Mouse (Mus musculus) gastrocnemius, postnatal 14 days (tissue): ENCODE measurements around the gene Dr1. TPM values are rescaled to one million over a fixed set of nuclear protein-coding genes. Genes with fewer than 3 reads are reported as not detected.
"Not testable (repeated sequence)": the region's sequence is repeated elsewhere in the genome, so short reads cannot be mapped to it uniquely, and the experiment has no call there.

ENCODE experiments used
- DNase-seq: peaks from one replicate; pipeline ENCODE4 v3.0.0; 2021; ENCODE audit warnings: mixed read lengths
- intact Hi-C: fragments of 180-260 bp; cut with DNase I; formaldehyde crosslinking; loops from one replicate; pipeline ENCODE4 v1.15.1; 2025; ENCODE audit warnings: low total_unique reads
- long read RNA-seq, 2 experiments: library from polyadenylated mRNA; stranded (forward); transcript quantifications; one replicate each; pipeline ENCODE4 v2.0.0; 2021
- total RNA-seq, 2 experiments: library from RNA; stranded (reverse); gene quantifications; 2 replicates each; pipeline ENCODE4 v1.2.3; 2021

Gene Dr1
- total RNA-seq, result 10 to 100 TPM; 16.5 to 17.2 TPM
- long read RNA-seq, experiment 1, transcript Dr1-201 (3 exons, 3,085 nt), result major isoform, 11 of 11 reads
- long read RNA-seq, experiment 1, partial matches to known transcripts, result 0 of 11 reads
- long read RNA-seq, experiment 1, other reads (novel, unspliced or antisense), result 0 of 11 reads
- long read RNA-seq, experiment 2, transcript Dr1-201 (3 exons, 3,085 nt), result major isoform, 16 of 17 reads
- long read RNA-seq, experiment 2, partial matches to known transcripts, result 0 of 17 reads
- long read RNA-seq, experiment 2, other reads (novel, unspliced or antisense), result 1 of 17 reads

- DNase-seq, result peak; percentile 91
- intact Hi-C loops, result no loop called here
These were observed at the start of gene Dr1 for GRCm38 (mm10) chr5:108268127-108269062. TSS of gene Dr1 (plus strand) at chr5:108268897.

GRCm38 (mm10) chr5:108224077-108224476 lies 44.6 kb upstream of the Dr1 start:
- intact Hi-C loops, result no loop called here
- DNase-seq, result no peak

- DNase-seq, result no peak
- intact Hi-C loops, result no loop called here
These were observed 42.5 kb upstream of the Dr1 start for GRCm38 (mm10) chr5:108226159-108226558.

GRCm38 (mm10) chr5:108246314-108246765 lies 22.4 kb upstream of the Dr1 start:
- no peak for DNase-seq
- intact Hi-C loops, result no loop called here

GRCm38 (mm10) chr5:108250033-108250432 lies 18.7 kb upstream of the Dr1 start:
- intact Hi-C loops, result no loop called here
- no peak for DNase-seq

- no peak for DNase-seq
- intact Hi-C loops, result no loop called here
These were observed 13.4 kb upstream of the Dr1 start for GRCm38 (mm10) chr5:108255259-108255658.

- peak; percentile 36 for DNase-seq
- intact Hi-C loops, result no loop called here
These were observed 6.0 kb upstream of the Dr1 start for GRCm38 (mm10) chr5:108262722-108263121.

GRCm38 (mm10) chr5:108263785-108264184 lies 4.9 kb upstream of the Dr1 start:
- DNase-seq, intact Hi-C loops: not testable (repeated sequence)

GRCm38 (mm10) chr5:108266990-108267389 lies 1.7 kb upstream of the Dr1 start:
- no peak for DNase-seq
- intact Hi-C loops, result no loop called here

- no peak for DNase-seq
- intact Hi-C loops, result no loop called here
These were observed 540 bp downstream of the Dr1 start for GRCm38 (mm10) chr5:108269063-108269810.

- intact Hi-C loops, result no loop called here
- DNase-seq, result no peak
These were observed 1.1 kb downstream of the Dr1 start for GRCm38 (mm10) chr5:108269811-108270151.

- intact Hi-C loops, result no loop called here
- no peak for DNase-seq
These were observed 1.7 kb downstream of the Dr1 start for GRCm38 (mm10) chr5:108270415-108270814.

- DNase-seq, intact Hi-C loops: not testable (repeated sequence)
These were observed 2.6 kb downstream of the Dr1 start for GRCm38 (mm10) chr5:108271345-108271744.

GRCm38 (mm10) chr5:108286957-108287356 lies 18.3 kb downstream of the Dr1 start:
- DNase-seq, result no peak
- intact Hi-C loops, result no loop called here

GRCm38 (mm10) chr5:108301567-108301966 lies 32.9 kb downstream of the Dr1 start:
- DNase-seq, result no peak
- intact Hi-C loops, result no loop called here

GRCm38 (mm10) chr5:108312224-108313064 lies 43.7 kb downstream of the Dr1 start, which contains the start of gene Pigg:
TSS of gene Pigg (plus strand) at chr5:108312609.
- peak; percentile 94 for DNase-seq
- intact Hi-C loops, result no loop called here

- intact Hi-C loops, result no loop called here
These were observed 44.6 kb downstream of the Dr1 start for GRCm38 (mm10) chr5:108313065-108313860.

More at GRCm38 (mm10) chr5:108313065-108313860, 44.6 kb downstream of the Dr1 start:
- no peak for DNase-seq
